Mouse (Mus musculus): Measurements from ENCODE around the gene Rhot2. TPM values are rescaled to one million over a fixed set of nuclear protein-coding genes. Genes with fewer than 3 reads are reported as not detected.

The Rhot2 gene
- polyA plus RNA-seq (2012; ENCODE audit: insufficient read depth, insufficient read length, missing spikeins): 30.8 and 35.1 TPM in 2 replicates

- Histone ChIP-seq H3K4me1 (ENCODE audit: control insufficient read depth, insufficient read depth, low read length) (peaks cover 10% of the 10 kb centered on the region), H3K4me3 (ENCODE audit: insufficient read depth, low read length) (peak within 1 kb of the TSS; percentile 79), H3K27ac (ENCODE audit: insufficient read depth, low read depth, low read length) (peak within 1 kb of the TSS; percentile 51)
- no peak for TF ChIP-seq POLR2A (IDR thresholded peaks at IDR 0.05; ENCODE audit: borderline replicate concordance, low read depth, low read length)
- no peak for TF ChIP-seq CTCF (IDR thresholded peaks at IDR 0.05; ENCODE audit: low read depth, low read length)
Measured at GRCm38 (mm10) chr17:25844396-25844901, at the start of gene Rhot2. Gene Rhot2, minus strand, starts transcription at chr17:25844851.

- no peak overlapping the region for H3K27ac ChIP-seq (ENCODE audit: insufficient read depth, low read depth, low read length)
- H3K4me3 ChIP-seq (ENCODE audit: insufficient read depth, low read length): no peak overlapping the region
- H3K4me1 ChIP-seq (ENCODE audit: control insufficient read depth, insufficient read depth, low read length): peaks cover 27% of the 10 kb centered on the region
- TF ChIP-seq CTCF (IDR thresholded peaks at IDR 0.05; ENCODE audit: low read depth, low read length): peak; percentile 53
- no peak for TF ChIP-seq POLR2A (IDR thresholded peaks at IDR 0.05; ENCODE audit: borderline replicate concordance, low read depth, low read length)
Measured at GRCm38 (mm10) chr17:25893975-25894617, 49.4 kb upstream of the Rhot2 start.

GRCm38 (mm10) chr17:25888837-25889236 is 44.2 kb upstream of the Rhot2 start:
- no peak for TF ChIP-seq CTCF (IDR thresholded peaks at IDR 0.05; ENCODE audit: low read depth, low read length)
- TF ChIP-seq POLR2A (IDR thresholded peaks at IDR 0.05; ENCODE audit: borderline replicate concordance, low read depth, low read length): no peak
- H3K4me1 ChIP-seq (ENCODE audit: control insufficient read depth, insufficient read depth, low read length): no peaks in the 10 kb centered on the region
- H3K4me3 ChIP-seq (ENCODE audit: insufficient read depth, low read length): no peak overlapping the region
- no peak overlapping the region for H3K27ac ChIP-seq (ENCODE audit: insufficient read depth, low read depth, low read length)

GRCm38 (mm10) chr17:25887467-25887866 is 42.8 kb upstream of the Rhot2 start:
- TF ChIP-seq POLR2A (IDR thresholded peaks at IDR 0.05; ENCODE audit: borderline replicate concordance, low read depth, low read length) (no peak), CTCF (IDR thresholded peaks at IDR 0.05; ENCODE audit: low read depth, low read length) (no peak)
- Histone ChIP-seq H3K4me1 (ENCODE audit: control insufficient read depth, insufficient read depth, low read length) (no peaks in the 10 kb centered on the region), H3K27ac (ENCODE audit: insufficient read depth, low read depth, low read length) (no peak overlapping the region), H3K4me3 (ENCODE audit: insufficient read depth, low read length) (no peak overlapping the region)

- TF ChIP-seq POLR2A (IDR thresholded peaks at IDR 0.05; ENCODE audit: borderline replicate concordance, low read depth, low read length) (no peak), CTCF (IDR thresholded peaks at IDR 0.05; ENCODE audit: low read depth, low read length) (no peak)
- no peak overlapping the region for H3K4me3 ChIP-seq (ENCODE audit: insufficient read depth, low read length)
- no peaks in the 10 kb centered on the region for H3K4me1 ChIP-seq (ENCODE audit: control insufficient read depth, insufficient read depth, low read length)
- H3K27ac ChIP-seq (ENCODE audit: insufficient read depth, low read depth, low read length): no peak overlapping the region
Measured at GRCm38 (mm10) chr17:25886806-25887205, 42.2 kb upstream of the Rhot2 start.

GRCm38 (mm10) chr17:25885636-25886035 is 41.0 kb upstream of the Rhot2 start:
- H3K27ac ChIP-seq (ENCODE audit: insufficient read depth, low read depth, low read length): no peak overlapping the region
- TF ChIP-seq CTCF (IDR thresholded peaks at IDR 0.05; ENCODE audit: low read depth, low read length) (no peak), POLR2A (IDR thresholded peaks at IDR 0.05; ENCODE audit: borderline replicate concordance, low read depth, low read length) (no peak)
- no peaks in the 10 kb centered on the region for H3K4me1 ChIP-seq (ENCODE audit: control insufficient read depth, insufficient read depth, low read length)
- no peak overlapping the region for H3K4me3 ChIP-seq (ENCODE audit: insufficient read depth, low read length)

GRCm38 (mm10) chr17:25883824-25884223 is 39.2 kb upstream of the Rhot2 start:
- Histone ChIP-seq H3K4me1 (ENCODE audit: control insufficient read depth, insufficient read depth, low read length) (no peaks in the 10 kb centered on the region), H3K4me3 (ENCODE audit: insufficient read depth, low read length) (no peak overlapping the region), H3K27ac (ENCODE audit: insufficient read depth, low read depth, low read length) (no peak overlapping the region)
- TF ChIP-seq POLR2A (IDR thresholded peaks at IDR 0.05; ENCODE audit: borderline replicate concordance, low read depth, low read length): no peak
- TF ChIP-seq CTCF (IDR thresholded peaks at IDR 0.05; ENCODE audit: low read depth, low read length): no peak

GRCm38 (mm10) chr17:25883268-25883667 is 38.6 kb upstream of the Rhot2 start:
- TF ChIP-seq POLR2A (IDR thresholded peaks at IDR 0.05; ENCODE audit: borderline replicate concordance, low read depth, low read length): no peak
- no peak for TF ChIP-seq CTCF (IDR thresholded peaks at IDR 0.05; ENCODE audit: low read depth, low read length)
- Histone ChIP-seq H3K27ac (ENCODE audit: insufficient read depth, low read depth, low read length) (no peak overlapping the region), H3K4me1 (ENCODE audit: control insufficient read depth, insufficient read depth, low read length) (no peaks in the 10 kb centered on the region), H3K4me3 (ENCODE audit: insufficient read depth, low read length) (no peak overlapping the region)

- Histone ChIP-seq H3K4me3 (ENCODE audit: insufficient read depth, low read length) (no peak overlapping the region), H3K4me1 (ENCODE audit: control insufficient read depth, insufficient read depth, low read length) (no peaks in the 10 kb centered on the region), H3K27ac (ENCODE audit: insufficient read depth, low read depth, low read length) (no peak overlapping the region)
- no peak for TF ChIP-seq CTCF (IDR thresholded peaks at IDR 0.05; ENCODE audit: low read depth, low read length)
- no peak for TF ChIP-seq POLR2A (IDR thresholded peaks at IDR 0.05; ENCODE audit: borderline replicate concordance, low read depth, low read length)
Measured at GRCm38 (mm10) chr17:25882306-25882705, 37.7 kb upstream of the Rhot2 start.

GRCm38 (mm10) chr17:25881691-25882090 is 37.0 kb upstream of the Rhot2 start:
- no peak overlapping the region for H3K27ac ChIP-seq (ENCODE audit: insufficient read depth, low read depth, low read length)
- no peak for TF ChIP-seq CTCF (IDR thresholded peaks at IDR 0.05; ENCODE audit: low read depth, low read length)
- TF ChIP-seq POLR2A (IDR thresholded peaks at IDR 0.05; ENCODE audit: borderline replicate concordance, low read depth, low read length): no peak
- 0 out of 2 replicates have a peak, but pooled peaks cover 3% of the 10 kb centered on the region for H3K4me1 ChIP-seq (ENCODE audit: control insufficient read depth, insufficient read depth, low read length)
- no peak overlapping the region for H3K4me3 ChIP-seq (ENCODE audit: insufficient read depth, low read length)

Measured in bone marrow macrophage, adult 2 months (primary cell).